Mouse (Mus musculus) cerebellum, adult 2 months (tissue): ENCODE measurements at regions not wholly inside any gene's neighbourhood (a gene's known extent, or its start where the extent isn't known, plus 50 kb on each side); places are given as distances from the start of the nearest gene placed in this dataset.

Experiments used
- DNase-seq, 2 experiments: peaks; one replicate each; pipeline ENCODE4 v3.0.0; 2021
- H3K27ac ChIP-seq: fragments of 200-500 bp; 2 replicates; pipeline ENCODE4 v1.5.1; 2012; ENCODE audit warnings: low read length, control low read depth, inconsistent platforms; ENCODE audit not compliant: insufficient read depth
- H3K27me3 ChIP-seq: fragments of 200-500 bp; 2 replicates; pipeline ENCODE4 v1.6.1; 2012; ENCODE audit warnings: inconsistent platforms, mild to moderate bottlenecking, low read length, moderate library complexity; ENCODE audit not compliant: control insufficient read depth, insufficient read depth
- H3K4me1 ChIP-seq: fragments of 200-500 bp; 2 replicates; pipeline ENCODE4 v1.6.1; 2011; ENCODE audit warnings: low read length; ENCODE audit not compliant: control insufficient read depth, insufficient read depth
- H3K4me3 ChIP-seq: fragments of 200-500 bp; replicated peaks from 2 replicates; pipeline ENCODE3; 2011; ENCODE audit warnings: mild to moderate bottlenecking, low read depth, low read length, control low read depth; ENCODE audit not compliant: insufficient read depth
- CTCF ChIP-seq: fragments of 200-500 bp; IDR thresholded peaks from 2 replicates; pipeline ENCODE4 v1.5.1; 2011; ENCODE audit warnings: low read depth, mild to moderate bottlenecking, control low read depth, low read length, moderate library complexity, borderline replicate concordance; ENCODE audit not compliant: insufficient read depth
- POLR2A ChIP-seq: fragments of 200-500 bp; IDR thresholded peaks from 2 replicates; pipeline ENCODE4 v1.6.1; 2011; ENCODE audit warnings: low read length, control low read depth, borderline replicate concordance; ENCODE audit not compliant: insufficient read depth
- WGBS: fragments of 180-500 bp; shearing (Covaris S2); methylation state at CpG from one replicate; pipeline ENCODE4 v1.1.7; 2018; 5-methylcytosine and 5-hydroxymethylcytosine counted together

- Histone ChIP-seq H3K27ac (no peak overlapping the region), H3K27me3 (no peaks in the 10 kb centered on the region), H3K4me3 (no peak overlapping the region), H3K4me1 (no peaks in the 10 kb centered on the region)
- TF ChIP-seq POLR2A = no peak
- TF ChIP-seq CTCF = no peak
- 54% methylated on average over 4 of the region's 4 CpGs for WGBS
- no peak for DNase-seq
These were observed 513.8 kb downstream of the Dok5 start for GRCm38 (mm10) chr2:171245391-171245790.

GRCm38 (mm10) chr2:171242356-171242755, 510.7 kb downstream of the Dok5 start:
- H3K27ac ChIP-seq = no peak overlapping the region
- WGBS = 69% methylated on average over 5 of the region's 5 CpGs
- H3K27me3 ChIP-seq = no peaks in the 10 kb centered on the region
- no peak for DNase-seq
- H3K4me3 ChIP-seq = no peak overlapping the region
- H3K4me1 ChIP-seq = no peaks in the 10 kb centered on the region
- TF ChIP-seq CTCF (no peak), POLR2A (no peak)

GRCm38 (mm10) chr2:171237276-171237960, 505.8 kb downstream of the Dok5 start:
- WGBS = 44% methylated on average over 8 of the region's 8 CpGs

GRCm38 (mm10) chr2:171232812-171233211, 501.2 kb downstream of the Dok5 start:
- no peak overlapping the region for H3K4me3 ChIP-seq
- H3K4me1 ChIP-seq = no peaks in the 10 kb centered on the region
- no peak overlapping the region for H3K27ac ChIP-seq
- no peaks in the 10 kb centered on the region for H3K27me3 ChIP-seq
- no peak for DNase-seq
- TF ChIP-seq CTCF (no peak), POLR2A (no peak)

More at GRCm38 (mm10) chr2:171237276-171237960, 505.8 kb downstream of the Dok5 start:
- Histone ChIP-seq H3K4me1 (no peaks in the 10 kb centered on the region), H3K27ac (no peak overlapping the region), H3K4me3 (no peak overlapping the region), H3K27me3 (no peaks in the 10 kb centered on the region)
- TF ChIP-seq POLR2A = no peak
- DNase-seq = no peak

- no peak for TF ChIP-seq POLR2A
- 82% methylated on average over 7 of the region's 7 CpGs for WGBS
- H3K4me3 ChIP-seq = no peak overlapping the region
- no peaks in the 10 kb centered on the region for H3K27me3 ChIP-seq
- DNase-seq = no peak
- H3K27ac ChIP-seq = no peak overlapping the region
- no peaks in the 10 kb centered on the region for H3K4me1 ChIP-seq
These were observed 499.9 kb downstream of the Dok5 start for GRCm38 (mm10) chr2:171231288-171232050.

GRCm38 (mm10) chr2:171230536-171230935, 498.9 kb downstream of the Dok5 start:
- Histone ChIP-seq H3K27ac (no peak overlapping the region), H3K27me3 (no peaks in the 10 kb centered on the region), H3K4me1 (no peaks in the 10 kb centered on the region), H3K4me3 (no peak overlapping the region)
- TF ChIP-seq POLR2A (no peak), CTCF (no peak)
- WGBS = 83% methylated on average over 12 of the region's 12 CpGs
- no peak for DNase-seq

- TF ChIP-seq POLR2A = no peak
- no peak for TF ChIP-seq CTCF
- Histone ChIP-seq H3K27ac (no peak overlapping the region), H3K27me3 (no peaks in the 10 kb centered on the region), H3K4me3 (no peak overlapping the region), H3K4me1 (no peaks in the 10 kb centered on the region)
- 6% methylated on average over 3 of the region's 3 CpGs for WGBS
- DNase-seq = no peak
These were observed 496.6 kb downstream of the Dok5 start for GRCm38 (mm10) chr2:171228229-171228628.

GRCm38 (mm10) chr2:171213792-171214191, 482.2 kb downstream of the Dok5 start:
- WGBS = 42% methylated on average over 6 of the region's 6 CpGs
- no peak for DNase-seq
- no peak overlapping the region for H3K27ac ChIP-seq
- H3K27me3 ChIP-seq = no peaks in the 10 kb centered on the region
- TF ChIP-seq POLR2A (no peak), CTCF (no peak)
- no peak overlapping the region for H3K4me3 ChIP-seq
- H3K4me1 ChIP-seq = no peaks in the 10 kb centered on the region
